Mouse (Mus musculus): ENCODE data around the gene Eif4e. TPM values are rescaled to one million over a fixed set of nuclear protein-coding genes. Genes with fewer than 3 reads are reported as not detected.

Gene Eif4e
- polyA plus RNA-seq, 1 experiment from 2014 or later, result 323 TPM

- no peak overlapping the region for H3K27ac ChIP-seq (ENCODE audit: low read depth, low read length)
- H3K36me3 ChIP-seq (ENCODE audit: control insufficient read depth, insufficient read depth, low read length), result no peaks in the 10 kb centered on the region
- H3K9ac ChIP-seq (ENCODE audit: low read depth, low read length), result no peak overlapping the region
- H3K4me3 ChIP-seq (ENCODE audit: low read depth, low read length), result no peak overlapping the region
- H3K9me3 ChIP-seq (replicated peaks; ENCODE audit: control insufficient read depth, low read length), result no peaks in the 10 kb centered on the region
- no peak overlapping the region for H3K4me2 ChIP-seq
- 65% methylated on average over 8 of the region's 8 CpGs for whole genome bisulfite sequencing (ENCODE audit: insufficient replicate concordance)
- H3K27me3 ChIP-seq (ENCODE audit: control insufficient read depth, insufficient read depth, low read length), result no peaks in the 10 kb centered on the region
- H3K4me1 ChIP-seq (ENCODE audit: control insufficient read depth, insufficient read depth, low read length), result 0 out of 2 replicates have a peak, but pooled peaks cover 4% of the 10 kb centered on the region
- ATAC-seq (replicated peaks; ENCODE audit: insufficient number of reproducible peaks, low FRiP score, low TSS enrichment), result no peak
Measured at GRCm38 (mm10) chr3:138605132-138605531, 79.2 kb downstream of the Eif4e start.

GRCm38 (mm10) chr3:138608665-138609064 is 82.7 kb downstream of the Eif4e start:
- Histone ChIP-seq H3K4me3 (ENCODE audit: low read depth, low read length) (no peak overlapping the region), H3K27ac (ENCODE audit: low read depth, low read length) (no peak overlapping the region), H3K27me3 (ENCODE audit: control insufficient read depth, insufficient read depth, low read length) (no peaks in the 10 kb centered on the region), H3K4me2 (no peak overlapping the region), H3K9me3 (replicated peaks; ENCODE audit: control insufficient read depth, low read length) (no peaks in the 10 kb centered on the region), H3K4me1 (ENCODE audit: control insufficient read depth, insufficient read depth, low read length) (peaks cover 16% of the 10 kb centered on the region), H3K36me3 (ENCODE audit: control insufficient read depth, insufficient read depth, low read length) (no peaks in the 10 kb centered on the region), H3K9ac (ENCODE audit: low read depth, low read length) (no peak overlapping the region)
- no peak for ATAC-seq (replicated peaks; ENCODE audit: insufficient number of reproducible peaks, low FRiP score, low TSS enrichment)
- WGBS (ENCODE audit: insufficient replicate concordance), result 48% methylated on average over 5 of the region's 5 CpGs

MicroRNAs within 50 kb of the gene (microRNA counts, 519-probe panel; counts per million panel counts)
- 32.2 counts per million for microRNA mmu-miR-1956

Small RNA genes within 50 kb of the gene (microRNA-seq; reads per million reads assigned to microRNA genes)
- gene Mir1956 (ENCODE audit: borderline number of aligned reads), result 0.41 reads per million

Other genes starting within 250 kb of the Eif4e start
- not detected in 2 replicates for gene Adh6a, start 212.9 kb upstream of the Eif4e start, polyA plus RNA-seq (2014; fragmentation: Nextera tagmentation; extraction: Ambion mirVana)
- gene Adh6b, start 184.4 kb upstream of the Eif4e start, polyA plus RNA-seq (2014; fragmentation: Nextera tagmentation; extraction: Ambion mirVana), result 1.9 and 2.4 TPM in 2 replicates
- not detected in 2 replicates for gene Adh4, start 110.7 kb upstream of the Eif4e start, polyA plus RNA-seq (2014; fragmentation: Nextera tagmentation; extraction: Ambion mirVana)
- gene Adh5, start 83.1 kb upstream of the Eif4e start, polyA plus RNA-seq (2014; fragmentation: Nextera tagmentation; extraction: Ambion mirVana), result 166 and 176 TPM in 2 replicates
- 48.0 and 49.1 TPM in 2 replicates for gene Metap1, start 36.7 kb upstream of the Eif4e start, polyA plus RNA-seq (2014; fragmentation: Nextera tagmentation; extraction: Ambion mirVana)
- gene Tspan5, start 216.0 kb downstream of the Eif4e start, polyA plus RNA-seq (2014; fragmentation: Nextera tagmentation; extraction: Ambion mirVana), result 13.9 and 17.1 TPM in 2 replicates